Mouse (Mus musculus) midbrain, embryonic 16.5 days (tissue): ENCODE data around the gene Sned1. TPM values are rescaled to one million over a fixed set of nuclear protein-coding genes. Genes with fewer than 3 reads are reported as not detected.

Experiments used
- ATAC-seq: fragments of 200-750 bp; cut with Nextera tagmentation; 2 replicates; pipeline ENCODE4 v1.8.0; 2017; ENCODE audit warnings: moderate TSS enrichment
- H3K27ac ChIP-seq: fragments of 300-500 bp; sonication (generic); 2 replicates; pipeline ENCODE4 v1.5.1; 2014; ENCODE audit warnings: mild to moderate bottlenecking, low read length, mixed read lengths
- H3K27me3 ChIP-seq: fragments of 300-500 bp; sonication (generic); 2 replicates; pipeline ENCODE4 v1.6.1; 2014; ENCODE audit warnings: low read depth, low read length, mixed read lengths; ENCODE audit not compliant: control insufficient read depth, insufficient read depth
- H3K36me3 ChIP-seq: fragments of 300-500 bp; sonication (generic); 2 replicates; pipeline ENCODE4 v1.6.1; 2014; ENCODE audit warnings: mild to moderate bottlenecking, low read length, moderate library complexity, mixed read lengths; ENCODE audit not compliant: control insufficient read depth, insufficient read depth
- H3K4me1 ChIP-seq: fragments of 300-500 bp; sonication (generic); 2 replicates; pipeline ENCODE4 v1.6.1; 2014; ENCODE audit warnings: mild to moderate bottlenecking, low read length, mixed read lengths; ENCODE audit not compliant: control insufficient read depth, insufficient read depth
- H3K4me2 ChIP-seq: fragments of 300-500 bp; sonication (generic); 2 replicates; pipeline ENCODE4 v1.6.1; 2014; ENCODE audit warnings: mild to moderate bottlenecking, low read length, mixed read lengths
- H3K4me3 ChIP-seq: fragments of 300-500 bp; sonication (generic); 2 replicates; pipeline ENCODE4 v1.5.1; 2014; ENCODE audit warnings: low read depth, mild to moderate bottlenecking, low read length, moderate library complexity, mixed read lengths
- H3K9ac ChIP-seq: fragments of 300-500 bp; sonication (generic); 2 replicates; pipeline ENCODE4 v1.6.1; 2014; ENCODE audit warnings: low read depth, low read length, mixed read lengths
- H3K9me3 ChIP-seq: fragments of 300-500 bp; sonication (generic); replicated peaks from 2 replicates; pipeline ENCODE4 v1.6.1; 2014; ENCODE audit warnings: mild to moderate bottlenecking, low read length, mixed read lengths; ENCODE audit not compliant: control insufficient read depth, poor library complexity, severe bottlenecking
- WGBS: fragments of 180-500 bp; shearing (Covaris S2); extraction: QIAGEN DNeasy Blood & Tissue Kit; methylation state at CpG from one replicate; pipeline ENCODE4 v1.1.7; 2014; 5-methylcytosine and 5-hydroxymethylcytosine counted together
- polyA plus RNA-seq: library from polyadenylated mRNA; unstranded; fragments of >200 nt; fragmentation: Nextera tagmentation; extraction: Ambion mirVana; gene quantifications from 2 replicates; pipeline ENCODE4 v1.2.1, GENCODE M21; 2015

The Sned1 gene
- polyA plus RNA-seq, 1 experiment from 2014 or later = 5.5 TPM

DNA sequence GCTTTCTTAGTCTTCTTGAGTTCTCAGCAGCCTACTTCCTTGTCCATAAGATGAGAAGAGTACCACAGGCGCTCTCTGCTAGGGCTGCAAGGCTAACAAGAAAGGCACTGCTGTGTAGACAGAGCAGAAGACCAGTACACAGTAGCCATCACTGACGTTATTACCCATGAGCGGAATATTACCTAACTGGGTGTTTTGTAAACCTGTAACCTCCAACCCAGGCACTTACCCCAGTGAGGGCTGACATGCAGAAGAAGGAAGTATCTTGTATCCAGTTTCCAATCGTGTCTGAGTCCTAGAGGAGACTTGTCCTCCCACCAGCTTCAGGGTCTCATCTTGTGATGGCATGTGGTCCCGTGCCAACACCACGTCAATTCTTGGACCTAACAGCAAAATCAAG is 88.3 kb downstream of the Sned1 start:
- Histone ChIP-seq H3K27ac (no peak overlapping the region), H3K9ac (no peak overlapping the region), H3K36me3 (peaks cover 22% of the 10 kb centered on the region), H3K27me3 (no peaks in the 10 kb centered on the region), H3K4me2 (no peak overlapping the region), H3K4me1 (no peaks in the 10 kb centered on the region), H3K4me3 (no peak overlapping the region), H3K9me3 (no peaks in the 10 kb centered on the region)
- 95% methylated on average over 6 of the region's 6 CpGs for WGBS
- no peak for ATAC-seq

DNA sequence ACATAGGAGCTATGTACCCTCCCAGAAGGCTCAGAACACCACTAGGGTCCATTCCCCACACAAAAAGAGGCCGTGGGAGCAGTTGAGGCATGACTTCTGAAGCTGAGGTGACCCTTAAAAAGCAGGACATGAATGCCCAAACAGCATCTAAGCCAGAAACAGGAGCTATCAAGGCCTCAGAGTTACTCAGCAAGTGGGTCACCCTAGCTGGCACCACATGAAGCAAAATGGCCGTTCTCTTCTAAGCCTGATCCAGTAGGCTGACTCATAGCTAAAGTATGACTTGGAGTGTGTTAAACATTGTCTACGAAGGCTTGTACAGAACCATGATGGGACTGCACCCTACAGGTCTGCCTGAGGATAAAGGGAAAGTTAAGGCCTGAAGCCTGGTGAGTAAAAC is 90.8 kb downstream of the Sned1 start:
- H3K27ac ChIP-seq = no peak overlapping the region
- no peak overlapping the region for H3K4me3 ChIP-seq
- H3K9me3 ChIP-seq = no peaks in the 10 kb centered on the region
- H3K4me1 ChIP-seq = no peaks in the 10 kb centered on the region
- H3K4me2 ChIP-seq = no peak overlapping the region
- no peaks in the 10 kb centered on the region for H3K27me3 ChIP-seq
- H3K9ac ChIP-seq = no peak overlapping the region
- no peak for ATAC-seq
- WGBS = 89% methylated on average over 3 of the region's 3 CpGs
- peaks cover 4% of the 10 kb centered on the region for H3K36me3 ChIP-seq

DNA sequence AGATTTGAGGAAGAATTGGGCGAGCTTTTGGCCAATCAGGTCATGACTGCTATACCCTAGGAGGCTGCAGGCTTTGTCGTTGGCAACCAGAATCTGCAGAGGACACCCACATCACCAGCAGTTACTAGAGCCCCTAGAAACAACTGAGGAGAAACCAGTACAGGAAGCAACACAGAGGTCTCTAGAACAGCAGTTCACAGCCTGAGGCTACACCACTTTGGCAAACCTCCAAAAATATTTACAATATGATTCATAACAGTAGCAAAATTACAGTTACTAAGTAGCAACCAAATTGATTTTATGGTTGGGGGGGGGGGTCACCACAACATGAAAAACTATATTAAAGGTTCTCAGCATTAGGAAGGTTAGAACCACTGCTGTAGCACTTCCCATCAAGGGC is 99.0 kb downstream of the Sned1 start:
- H3K4me3 ChIP-seq = no peak overlapping the region
- no peaks in the 10 kb centered on the region for H3K27me3 ChIP-seq
- no peak overlapping the region for H3K27ac ChIP-seq
- no peak overlapping the region for H3K9ac ChIP-seq
- H3K9me3 ChIP-seq = no peaks in the 10 kb centered on the region
- no peaks in the 10 kb centered on the region for H3K4me1 ChIP-seq
- ATAC-seq = no peak
- 80% methylated on average over 2 of the region's 2 CpGs for WGBS
- H3K36me3 ChIP-seq = no peaks in the 10 kb centered on the region
- H3K4me2 ChIP-seq = no peak overlapping the region

DNA sequence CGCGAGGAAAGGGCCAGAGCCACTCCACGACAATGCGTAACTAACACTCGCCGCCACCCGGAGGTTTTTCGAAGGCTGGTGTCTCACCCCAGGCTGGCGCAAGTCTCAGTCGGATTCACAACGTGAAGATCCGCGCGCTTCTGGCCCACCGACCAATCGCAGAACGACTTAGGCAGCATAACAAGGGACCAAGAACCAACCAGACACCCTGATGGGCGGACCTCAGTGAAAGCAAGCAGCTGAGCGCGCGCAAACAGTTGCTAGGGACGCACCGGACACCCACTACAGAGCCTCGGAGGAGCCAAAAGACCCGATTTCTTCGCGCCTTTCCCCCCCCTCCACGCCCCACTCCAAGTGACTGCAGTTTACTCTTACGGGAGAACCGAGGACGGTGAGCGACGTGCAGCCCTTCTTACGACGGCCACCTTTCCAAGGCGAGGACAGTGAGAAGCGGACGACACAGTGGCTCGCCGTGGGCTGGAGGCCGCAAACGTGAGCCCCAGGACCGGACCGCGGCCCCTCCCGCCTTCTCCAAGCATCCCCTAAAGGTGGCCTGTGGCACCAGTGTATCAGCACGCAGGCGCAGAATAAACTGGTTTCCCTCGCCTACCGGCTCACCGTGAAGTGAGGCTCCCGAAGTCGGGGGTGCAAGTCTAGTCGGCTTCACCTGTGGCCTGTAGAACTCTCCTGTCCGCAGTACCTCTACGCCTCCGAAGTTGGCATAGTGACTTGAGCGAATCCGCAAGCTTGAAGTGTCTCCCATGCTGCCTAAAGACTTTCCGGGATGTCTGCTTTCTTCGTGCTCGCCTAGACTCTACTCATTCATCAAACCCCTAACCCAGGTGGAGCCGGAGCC is 107.2 kb downstream of the Sned1 start, which contains the start of the genes Ppp1r7 and Pask:
Gene Ppp1r7, plus strand, starts transcription at position 207 of the 856 bp plus-strand sequence.
Gene Pask, minus strand, starts transcription at position 835 of the 856 bp plus-strand sequence.
- Histone ChIP-seq H3K9me3 (no peaks in the 10 kb centered on the region), H3K4me1 (peaks cover 11% of the 10 kb centered on the region), H3K9ac (peak within 1 kb of the TSS; percentile 88), H3K4me3 (peak within 1 kb of the TSS; percentile 94), H3K27me3 (no peaks in the 10 kb centered on the region), H3K27ac (peak within 1 kb of the TSS; percentile 69), H3K4me2 (peak within 1 kb of the TSS; percentile 97), H3K36me3 (no peaks in the 10 kb centered on the region; the same call in 1 of the 2 replicates)
- WGBS = under 1% methylated on average over 62 of the region's 63 CpGs
- peak; percentile 98 for ATAC-seq

DNA sequence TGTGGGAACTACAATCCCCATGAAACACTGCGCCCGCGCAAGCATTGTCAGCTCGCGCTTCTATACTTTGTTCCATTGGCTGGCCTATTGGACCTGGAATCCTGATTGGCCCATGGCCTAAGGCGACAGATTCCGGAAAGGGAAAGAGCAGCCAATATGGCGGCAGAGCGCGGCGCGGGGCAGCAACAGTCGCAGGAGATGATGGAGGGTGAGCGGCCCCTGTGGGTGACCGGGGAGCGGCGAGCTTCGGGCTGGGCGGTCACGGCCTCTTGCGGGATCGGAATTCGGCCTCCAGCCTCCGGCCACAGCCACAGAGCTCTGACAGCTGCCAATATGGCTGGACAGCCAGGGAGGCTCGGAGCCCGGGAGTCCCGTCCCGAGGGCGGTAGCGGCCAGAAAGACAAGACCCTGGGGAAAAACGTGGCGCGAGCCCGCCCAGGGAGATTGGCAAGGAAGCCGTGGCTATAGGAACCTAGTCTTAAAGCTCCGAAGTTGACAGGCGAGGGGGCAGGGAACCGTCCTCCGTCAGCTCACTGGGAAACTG is 107.9 kb downstream of the Sned1 start:
- WGBS = 0% methylated on average over 39 of the region's 39 CpGs
- Histone ChIP-seq H3K9ac (peak overlapping the region; percentile 88), H3K9me3 (no peaks in the 10 kb centered on the region), H3K27me3 (no peaks in the 10 kb centered on the region), H3K27ac (peak overlapping the region; percentile 69), H3K4me3 (peak overlapping the region; percentile 94), H3K4me1 (peaks cover 11% of the 10 kb centered on the region), H3K36me3 (no peaks in the 10 kb centered on the region; the same call in 1 of the 2 replicates), H3K4me2 (peak overlapping the region; percentile 97)
- ATAC-seq = peak; percentile 99

DNA sequence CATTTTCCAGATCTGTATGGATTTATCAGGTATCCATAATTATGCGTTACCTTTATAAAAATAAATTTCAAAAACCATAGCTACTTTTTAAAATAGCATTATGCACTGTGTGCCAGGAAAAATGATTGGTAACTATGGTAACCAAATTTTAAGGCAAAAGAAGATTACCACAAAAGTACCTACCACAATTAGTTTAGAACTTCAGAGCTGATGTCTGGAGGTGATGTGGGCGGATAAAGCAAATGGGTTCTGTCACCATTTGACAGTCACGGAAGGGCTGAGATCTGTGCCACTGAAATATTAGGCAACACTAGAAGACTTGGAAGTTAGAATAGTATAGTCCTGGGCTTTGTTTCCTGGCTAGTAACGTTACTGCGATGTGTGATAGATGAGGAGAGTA is 111.5 kb downstream of the Sned1 start:
- H3K4me1 ChIP-seq = peaks cover 10% of the 10 kb centered on the region
- WGBS = 93% methylated on average over 5 of the region's 5 CpGs
- H3K27ac ChIP-seq = no peak overlapping the region
- no peaks in the 10 kb centered on the region for H3K27me3 ChIP-seq
- H3K4me3 ChIP-seq = no peak overlapping the region
- ATAC-seq = no peak
- no peak overlapping the region for H3K4me2 ChIP-seq
- H3K9me3 ChIP-seq = no peaks in the 10 kb centered on the region
- H3K36me3 ChIP-seq = peaks cover 13% of the 10 kb centered on the region
- no peak overlapping the region for H3K9ac ChIP-seq

GRCm38 (mm10) chr1:93349701-93350100 is 114.1 kb downstream of the Sned1 start:
- 69% methylated on average over 4 of the region's 4 CpGs for WGBS
- ATAC-seq = no peak
- Histone ChIP-seq H3K4me3 (no peak overlapping the region), H3K4me1 (peaks cover under 1% of the 10 kb centered on the region), H3K27me3 (no peaks in the 10 kb centered on the region), H3K36me3 (peaks cover 28% of the 10 kb centered on the region), H3K9ac (no peak overlapping the region), H3K9me3 (no peaks in the 10 kb centered on the region), H3K27ac (no peak overlapping the region), H3K4me2 (no peak overlapping the region)
